Mouse (Mus musculus) adrenal gland, adult 2 months (tissue): ENCODE measurements at regions not wholly inside any gene's neighbourhood (a gene's known extent, or its start where the extent isn't known, plus 50 kb on each side); places are given as distances from the start of the nearest gene placed in this dataset.
A peak's percentile ranks its signal among the peaks of the same experiment; 100 is the strongest.
"Not testable (repeated sequence)": the region's sequence is repeated elsewhere in the genome, so short reads cannot be mapped to it uniquely, and the experiment has no call there.

Experiments used
- DNase-seq: peaks from one replicate; pipeline ENCODE4 v3.0.0; 2021

GRCm38 (mm10) chr6:133724627-133725026, 128.9 kb downstream of the Kap start:
- DNase-seq = not testable (repeated sequence)

- DNase-seq = peak; percentile 24
Measured at GRCm38 (mm10) chr6:133706712-133707111, 146.8 kb downstream of the Kap start.

- no peak for DNase-seq
Measured at GRCm38 (mm10) chr6:133701625-133702024, 151.9 kb downstream of the Kap start.
